Mouse (Mus musculus): Measurements from ENCODE around the gene Ptch2. TPM values are rescaled to one million over a fixed set of nuclear protein-coding genes. Genes with fewer than 3 reads are reported as not detected.

Ptch2 gene
- polyA plus RNA-seq (2015; fragmentation: Nextera tagmentation; extraction: Ambion mirVana) = 20.5 and 26.8 TPM in 2 replicates

DNA sequence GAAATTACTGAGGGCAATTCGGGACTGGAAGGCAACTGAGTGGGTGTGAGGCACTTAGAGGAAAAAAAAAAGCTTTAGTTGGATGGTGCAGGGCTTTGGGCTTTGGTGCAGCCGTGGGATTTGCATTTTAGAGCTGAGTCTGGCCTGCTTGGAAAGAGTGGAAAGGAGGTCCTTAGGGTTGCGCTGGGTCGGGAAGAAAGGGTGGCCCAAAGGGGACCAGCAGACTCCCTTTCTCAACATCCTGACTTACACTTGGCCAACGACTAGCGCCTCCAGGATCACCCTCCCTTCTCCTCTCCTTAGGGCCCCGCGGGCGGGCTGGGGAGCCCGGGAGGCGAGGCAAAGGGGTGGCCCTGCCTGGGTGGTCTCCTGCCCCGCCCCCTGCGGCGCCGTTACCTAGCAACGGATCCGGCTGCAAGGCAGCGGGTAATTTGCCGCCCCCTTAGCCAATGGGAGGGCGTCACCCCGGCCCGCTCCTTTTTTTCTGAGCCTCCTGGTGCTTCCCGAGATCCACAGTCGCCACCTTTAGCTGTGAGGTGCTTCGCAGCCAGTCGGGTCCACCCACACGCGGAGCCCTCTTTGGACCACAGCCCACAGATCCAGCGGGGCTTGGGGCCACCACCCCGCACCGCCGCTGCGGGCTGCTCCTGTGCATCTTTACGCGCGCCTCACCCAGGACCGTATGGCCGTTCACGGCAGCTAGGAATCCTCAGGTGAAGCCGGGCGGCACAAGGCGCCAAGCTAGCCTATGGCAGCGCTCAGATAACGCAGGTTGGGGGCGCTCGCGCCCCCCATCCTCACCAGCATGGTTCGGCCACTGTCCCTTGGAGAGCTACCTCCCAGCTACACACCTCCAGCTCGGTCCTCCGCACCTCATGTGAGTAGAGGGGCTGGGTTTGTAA is at the start of gene Ptch2:
Gene Ptch2 (plus strand): TSS at position 525 of the 902 bp plus-strand sequence.
- Histone ChIP-seq H3K4me2 (peak within 1 kb of the TSS; percentile 96), H3K4me3 (peak within 1 kb of the TSS; percentile 65), H3K27ac (peak within 1 kb of the TSS; percentile 78), H3K27me3 (no peaks in the 10 kb centered on the region), H3K9me3 (no peaks in the 10 kb centered on the region), H3K4me1 (peaks cover 48% of the 10 kb centered on the region), H3K36me3 (peaks cover 6% of the 10 kb centered on the region; the same call in 1 of the 2 replicates), H3K9ac (peak within 1 kb of the TSS; percentile 74)
- WGBS = under 1% methylated on average over 48 of the region's 50 CpGs
- peak; percentile 61; the same call in 1 of the 2 replicates for ATAC-seq (ENCODE audit: insufficient number of reproducible peaks, insufficient read depth, low FRiP score, low TSS enrichment, low read depth)

DNA sequence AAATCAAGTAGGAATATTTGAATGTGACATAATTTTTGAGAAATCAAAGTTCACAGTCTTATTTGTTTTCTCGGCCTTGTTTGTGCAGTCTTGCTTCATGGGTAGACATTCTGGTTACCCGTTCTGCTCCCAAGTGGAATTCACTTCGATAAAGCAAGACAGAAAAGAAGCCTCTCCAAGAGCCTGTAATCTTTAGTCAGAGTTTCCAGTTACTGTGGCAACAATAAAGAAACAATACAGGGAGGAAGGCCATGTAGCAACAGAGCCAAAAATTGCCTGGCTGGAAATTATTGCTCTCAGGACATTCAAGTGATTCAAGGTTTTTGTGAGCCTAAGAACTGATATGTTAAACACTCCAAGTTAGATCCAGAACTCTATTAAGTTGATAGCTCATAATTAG is 47.0 kb upstream of the Ptch2 start:
- H3K27me3 ChIP-seq = no peaks in the 10 kb centered on the region
- H3K9ac ChIP-seq = no peak overlapping the region
- H3K4me1 ChIP-seq = no peaks in the 10 kb centered on the region
- H3K27ac ChIP-seq = no peak overlapping the region
- ATAC-seq (ENCODE audit: insufficient number of reproducible peaks, insufficient read depth, low FRiP score, low TSS enrichment, low read depth) = no peak
- no peaks in the 10 kb centered on the region for H3K9me3 ChIP-seq
- 78% methylated on average over 3 of the region's 3 CpGs for WGBS
- H3K4me3 ChIP-seq = no peak overlapping the region
- H3K36me3 ChIP-seq = peaks cover 27% of the 10 kb centered on the region; the same call in 1 of the 2 replicates
- no peak overlapping the region for H3K4me2 ChIP-seq

DNA sequence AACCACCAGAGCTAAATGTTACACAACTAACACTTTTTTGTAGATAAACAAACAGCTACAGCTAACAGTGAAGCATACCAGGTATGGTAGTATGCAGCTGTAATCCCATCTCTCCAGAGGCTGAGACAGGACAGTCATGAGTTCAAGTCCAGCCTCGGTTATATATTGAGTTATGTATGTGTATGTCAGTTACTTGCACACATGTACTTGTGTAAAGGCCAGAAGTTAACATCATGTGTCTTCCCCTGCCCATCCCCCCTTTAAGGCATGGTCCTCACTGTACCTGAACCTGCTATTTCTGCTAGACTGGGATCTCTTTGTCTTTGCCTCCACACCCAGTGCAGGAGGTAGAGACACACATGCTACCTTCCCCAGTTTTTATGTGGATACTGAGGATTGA is 46.4 kb upstream of the Ptch2 start:
- Histone ChIP-seq H3K27ac (no peak overlapping the region), H3K27me3 (no peaks in the 10 kb centered on the region), H3K4me1 (no peaks in the 10 kb centered on the region), H3K4me2 (no peak overlapping the region), H3K36me3 (peaks cover 31% of the 10 kb centered on the region; the same call in 1 of the 2 replicates), H3K4me3 (no peak overlapping the region), H3K9me3 (no peaks in the 10 kb centered on the region), H3K9ac (no peak overlapping the region)
- ATAC-seq (ENCODE audit: insufficient number of reproducible peaks, insufficient read depth, low FRiP score, low TSS enrichment, low read depth) = no peak
- 94% methylated on average over 1 of the region's 1 CpGs for WGBS

- Histone ChIP-seq H3K4me2 (no peak overlapping the region), H3K4me1 (no peaks in the 10 kb centered on the region), H3K4me3 (no peak overlapping the region), H3K27ac (no peak overlapping the region), H3K36me3 (peaks cover 29% of the 10 kb centered on the region; the same call in 1 of the 2 replicates), H3K9me3 (no peaks in the 10 kb centered on the region), H3K9ac (no peak overlapping the region), H3K27me3 (no peaks in the 10 kb centered on the region)
- ATAC-seq (ENCODE audit: insufficient number of reproducible peaks, insufficient read depth, low FRiP score, low TSS enrichment, low read depth) = no peak
- 81% methylated on average over 4 of the region's 4 CpGs for WGBS
These were observed 43.2 kb upstream of the Ptch2 start for GRCm38 (mm10) chr4:117052626-117053025.

- no peaks in the 10 kb centered on the region for H3K9me3 ChIP-seq
- H3K4me1 ChIP-seq = no peaks in the 10 kb centered on the region
- H3K36me3 ChIP-seq = peaks cover 29% of the 10 kb centered on the region
- no peak overlapping the region for H3K4me2 ChIP-seq
- ATAC-seq (ENCODE audit: insufficient number of reproducible peaks, insufficient read depth, low FRiP score, low TSS enrichment, low read depth) = no peak
- no peak overlapping the region for H3K9ac ChIP-seq
- H3K4me3 ChIP-seq = no peak overlapping the region
- H3K27me3 ChIP-seq = no peaks in the 10 kb centered on the region
- WGBS = 82% methylated on average over 4 of the region's 4 CpGs
- H3K27ac ChIP-seq = no peak overlapping the region
These were observed 41.9 kb upstream of the Ptch2 start for GRCm38 (mm10) chr4:117053956-117054355.

DNA sequence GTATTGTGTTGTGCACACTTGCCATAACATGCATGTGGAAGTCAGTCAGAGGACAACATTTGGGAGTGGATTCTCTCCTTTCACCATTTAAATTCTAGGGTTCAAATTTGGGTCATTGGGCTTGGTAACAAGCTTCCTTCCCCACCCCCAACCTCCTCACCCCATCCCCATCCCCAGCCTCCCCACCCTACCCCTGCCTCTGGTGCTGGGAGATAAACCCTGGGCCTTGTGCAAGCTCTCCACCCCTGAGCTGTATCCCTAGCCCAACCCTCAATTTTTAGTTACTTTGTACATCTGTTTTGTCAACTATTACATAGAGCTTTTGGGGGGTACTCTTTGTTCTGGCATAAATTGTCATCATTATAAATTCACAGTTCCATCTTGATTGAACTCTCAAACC is 39.8 kb upstream of the Ptch2 start:
- H3K4me2 ChIP-seq = no peak overlapping the region
- H3K9me3 ChIP-seq = no peaks in the 10 kb centered on the region
- peaks cover 29% of the 10 kb centered on the region for H3K36me3 ChIP-seq
- no peaks in the 10 kb centered on the region for H3K27me3 ChIP-seq
- H3K4me3 ChIP-seq = no peak overlapping the region
- H3K9ac ChIP-seq = no peak overlapping the region
- no peak for ATAC-seq (ENCODE audit: insufficient number of reproducible peaks, insufficient read depth, low FRiP score, low TSS enrichment, low read depth)
- H3K4me1 ChIP-seq = no peaks in the 10 kb centered on the region
- no peak overlapping the region for H3K27ac ChIP-seq

- H3K4me1 ChIP-seq = no peaks in the 10 kb centered on the region
- H3K4me3 ChIP-seq = no peak overlapping the region
- H3K27ac ChIP-seq = no peak overlapping the region
- H3K27me3 ChIP-seq = no peaks in the 10 kb centered on the region
- peaks cover 32% of the 10 kb centered on the region for H3K36me3 ChIP-seq
- no peaks in the 10 kb centered on the region for H3K9me3 ChIP-seq
- no peak for ATAC-seq (ENCODE audit: insufficient number of reproducible peaks, insufficient read depth, low FRiP score, low TSS enrichment, low read depth)
- no peak overlapping the region for H3K4me2 ChIP-seq
- 79% methylated on average over 2 of the region's 2 CpGs for WGBS
- no peak overlapping the region for H3K9ac ChIP-seq
These were observed 39.4 kb upstream of the Ptch2 start for GRCm38 (mm10) chr4:117056514-117056913.

DNA sequence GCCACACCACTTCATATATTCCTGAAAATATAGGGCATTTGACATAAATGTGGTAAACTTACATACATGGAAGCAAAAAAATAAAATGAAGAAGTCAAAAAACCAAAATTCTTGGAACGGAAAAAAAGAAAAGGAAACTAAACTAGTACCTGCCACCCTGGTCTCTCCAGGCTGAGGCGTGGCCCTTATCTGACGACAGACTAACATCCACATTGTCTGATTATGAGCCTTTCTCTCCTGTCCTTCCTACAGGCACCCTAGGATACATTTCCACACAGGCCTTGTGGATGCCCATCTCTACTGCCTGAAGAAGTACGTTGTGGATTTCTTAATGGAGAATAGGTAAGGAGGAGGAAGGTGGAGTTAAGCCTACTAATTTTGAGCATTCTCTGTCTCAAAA is 37.4 kb upstream of the Ptch2 start:
- no peak overlapping the region for H3K4me3 ChIP-seq
- no peak for ATAC-seq (ENCODE audit: insufficient number of reproducible peaks, insufficient read depth, low FRiP score, low TSS enrichment, low read depth)
- 88% methylated on average over 4 of the region's 4 CpGs for WGBS
- no peak overlapping the region for H3K9ac ChIP-seq
- H3K27ac ChIP-seq = no peak overlapping the region
- H3K9me3 ChIP-seq = no peaks in the 10 kb centered on the region
- no peaks in the 10 kb centered on the region for H3K4me1 ChIP-seq
- no peaks in the 10 kb centered on the region for H3K27me3 ChIP-seq
- no peak overlapping the region for H3K4me2 ChIP-seq
- peaks cover 33% of the 10 kb centered on the region for H3K36me3 ChIP-seq

DNA sequence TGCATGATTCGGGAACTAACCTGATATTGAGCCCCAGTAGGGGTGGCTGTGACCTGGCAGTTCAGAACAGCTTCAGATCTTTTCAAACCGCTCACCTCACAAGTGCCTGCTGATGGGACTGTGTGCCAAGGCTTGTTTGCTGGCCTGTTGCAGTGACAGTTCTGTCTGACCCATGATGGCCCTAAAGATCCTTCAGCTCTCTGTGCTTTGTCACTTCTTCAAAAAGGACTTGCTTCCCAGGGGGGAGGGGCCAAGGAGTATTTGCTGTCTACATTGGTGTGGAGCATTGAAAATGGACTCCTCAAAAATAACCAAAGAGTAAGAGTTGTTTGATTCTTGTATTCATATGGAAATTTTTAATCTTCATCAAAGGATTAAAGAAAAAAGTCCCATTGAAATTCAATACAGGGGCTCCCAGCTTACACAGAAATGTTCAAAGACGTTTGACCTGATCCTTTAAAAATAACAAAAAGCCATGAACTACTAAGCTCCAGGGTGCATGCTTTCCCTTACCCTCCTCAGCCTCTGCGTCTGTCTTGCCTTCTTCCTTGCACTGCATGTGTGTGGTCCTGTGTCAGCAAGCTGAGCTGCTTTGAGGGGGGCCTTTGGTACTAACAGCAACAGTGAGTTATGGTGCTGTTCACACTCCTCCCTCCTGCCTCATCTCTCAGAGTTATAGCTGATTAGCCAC is 33.0 kb upstream of the Ptch2 start:
- Histone ChIP-seq H3K4me2 (no peak overlapping the region), H3K4me1 (no peaks in the 10 kb centered on the region), H3K9ac (no peak overlapping the region), H3K36me3 (peaks cover 50% of the 10 kb centered on the region), H3K4me3 (no peak overlapping the region), H3K27ac (peak overlapping the region; percentile 7; the same call in 1 of the 2 replicates), H3K27me3 (no peaks in the 10 kb centered on the region), H3K9me3 (no peaks in the 10 kb centered on the region)
- 52% methylated on average over 4 of the region's 4 CpGs for WGBS
- no peak for ATAC-seq (ENCODE audit: insufficient number of reproducible peaks, insufficient read depth, low FRiP score, low TSS enrichment, low read depth)

- Histone ChIP-seq H3K27me3 (no peaks in the 10 kb centered on the region), H3K9me3 (no peaks in the 10 kb centered on the region), H3K4me3 (no peak overlapping the region), H3K4me2 (no peak overlapping the region), H3K4me1 (no peaks in the 10 kb centered on the region), H3K36me3 (peaks cover 75% of the 10 kb centered on the region), H3K27ac (no peak overlapping the region), H3K9ac (no peak overlapping the region)
- ATAC-seq (ENCODE audit: insufficient number of reproducible peaks, insufficient read depth, low FRiP score, low TSS enrichment, low read depth) = no peak
- 94% methylated on average over 7 of the region's 7 CpGs for WGBS
These were observed 27.8 kb upstream of the Ptch2 start for GRCm38 (mm10) chr4:117068035-117068434.

GRCm38 (mm10) chr4:117069647-117070046 is 26.2 kb upstream of the Ptch2 start:
- no peak overlapping the region for H3K4me2 ChIP-seq
- H3K4me1 ChIP-seq = no peaks in the 10 kb centered on the region
- H3K36me3 ChIP-seq = peaks cover 86% of the 10 kb centered on the region
- H3K27ac ChIP-seq = no peak overlapping the region
- no peak overlapping the region for H3K9ac ChIP-seq
- WGBS = 77% methylated on average over 1 of the region's 1 CpGs
- H3K9me3 ChIP-seq = no peaks in the 10 kb centered on the region
- H3K4me3 ChIP-seq = no peak overlapping the region
- ATAC-seq (ENCODE audit: insufficient number of reproducible peaks, insufficient read depth, low FRiP score, low TSS enrichment, low read depth) = no peak
- no peaks in the 10 kb centered on the region for H3K27me3 ChIP-seq

DNA sequence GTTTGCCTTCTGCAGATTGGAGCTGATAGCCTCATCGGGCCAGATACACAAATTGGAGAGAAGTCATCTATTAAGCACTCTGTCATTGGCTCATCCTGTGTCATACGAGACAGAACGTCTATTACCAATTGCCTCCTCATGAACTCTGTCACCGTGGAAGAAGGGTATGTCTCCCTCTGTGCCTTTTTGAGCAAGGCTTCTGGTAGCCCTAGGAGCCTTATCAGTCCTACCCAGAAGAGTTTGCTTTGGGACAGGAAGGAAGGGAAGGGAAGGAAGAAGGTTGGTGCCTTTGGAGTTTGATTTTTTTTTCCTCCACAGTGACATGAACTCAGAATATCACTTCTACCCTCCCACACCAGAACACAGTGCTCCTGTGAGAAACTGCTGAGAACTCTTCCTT is 25.3 kb upstream of the Ptch2 start:
- Histone ChIP-seq H3K27ac (no peak overlapping the region), H3K4me1 (no peaks in the 10 kb centered on the region), H3K27me3 (no peaks in the 10 kb centered on the region), H3K9ac (no peak overlapping the region), H3K36me3 (peaks cover 90% of the 10 kb centered on the region), H3K4me3 (no peak overlapping the region), H3K9me3 (no peaks in the 10 kb centered on the region), H3K4me2 (no peak overlapping the region)
- ATAC-seq (ENCODE audit: insufficient number of reproducible peaks, insufficient read depth, low FRiP score, low TSS enrichment, low read depth) = no peak
- WGBS = 83% methylated on average over 4 of the region's 4 CpGs
